Mouse (Mus musculus) neutrophil, adult 59 days (primary cell): ENCODE results near the gene Nlrc3. TPM values are rescaled to one million over a fixed set of nuclear protein-coding genes. Genes with fewer than 3 reads are reported as not detected.

Experiments used
- total RNA-seq, 2 experiments: library from RNA; stranded (reverse); gene quantifications; 1 replicate in 1 of 2; 2 replicates in 1 of 2; pipeline ENCODE4 v1.2.4; 2023

The Nlrc3 gene
- 1 to 10 TPM in 1 of 2 experiments, under 1 TPM in 1; 0.82 to 1.2 TPM for total RNA-seq

DNA sequence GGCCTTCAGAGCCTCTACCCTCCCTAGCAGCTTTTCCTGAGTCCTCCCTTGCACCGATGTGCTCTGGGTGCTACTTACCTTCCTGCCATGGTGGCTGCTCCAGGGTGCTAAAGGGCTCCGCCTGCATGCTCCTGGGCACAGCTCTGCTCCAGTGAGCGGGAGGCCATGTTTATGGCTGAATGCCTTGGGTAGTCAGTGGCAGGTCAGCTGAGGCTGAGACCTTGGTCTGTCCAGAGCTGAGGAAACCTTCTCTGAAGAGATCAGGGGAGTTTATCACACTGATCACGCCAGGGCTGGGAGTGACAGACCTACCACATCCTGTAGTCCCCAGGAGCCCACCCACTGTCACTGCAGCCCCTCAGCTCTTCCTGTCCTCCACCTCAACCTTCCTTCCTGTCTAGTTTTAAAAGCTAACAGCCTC, at the start of gene Nlrc3:
Gene Nlrc3 (minus strand): TSS at position 382 of the 421 bp plus-strand sequence.

GRCm38 (mm10) chr16:4003489-4004398, 27.3 kb upstream of the Nlrc3 start, which contains the start of gene Slx4:
Gene Slx4, minus strand, starts transcription at chr16:4003770.

GRCm38 (mm10) chr16:3908537-3909111, 67.8 kb downstream of the Nlrc3 start, which contains the start of the genes 1700037C18Rik and Cluap1:
Gene 1700037C18Rik, minus strand, starts transcription at chr16:3908689.
Gene Cluap1, plus strand, starts transcription at chr16:3908801.

Other genes with a start within 250 kb of the Nlrc3 start
- 10 to 100 TPM; 28.8 to 43.6 TPM for gene Zfp263, start 232.5 kb downstream of the Nlrc3 start, total RNA-seq
- not detected for gene Olfr15, start 145.8 kb downstream of the Nlrc3 start, total RNA-seq
- under 1 TPM; 0.42 to 0.44 TPM for gene Zfp174, start 129.4 kb downstream of the Nlrc3 start, total RNA-seq
- 100 to 1,000 TPM; 118 to 123 TPM for gene Naa60, start 104.3 kb downstream of the Nlrc3 start, total RNA-seq
- 10 to 100 TPM; 18.8 to 23.0 TPM for gene Zfp597, start 92.1 kb downstream of the Nlrc3 start, total RNA-seq
- gene Gm20695, start 92.0 kb downstream of the Nlrc3 start, total RNA-seq: 1 to 10 TPM; 1.4 to 1.7 TPM
- 1 to 10 TPM; 6.4 to 7.7 TPM for gene 1700037C18Rik, start 67.9 kb downstream of the Nlrc3 start, total RNA-seq
- gene Cluap1, start 67.8 kb downstream of the Nlrc3 start, total RNA-seq: 10 to 100 TPM in 1 of 2 experiments, 1 to 10 TPM in 1; 9.8 to 12.7 TPM
- gene Slx4, start 27.1 kb upstream of the Nlrc3 start, total RNA-seq: 10 to 100 TPM; 21.8 to 26.6 TPM
- gene Dnase1, start 60.3 kb upstream of the Nlrc3 start, total RNA-seq: 1 to 10 TPM in 1 of 2 experiments, not detected in 1; 1.1 TPM
- gene Trap1, start 101.2 kb upstream of the Nlrc3 start, total RNA-seq: 10 to 100 TPM; 25.0 to 26.1 TPM
- gene Crebbp, start 237.4 kb upstream of the Nlrc3 start, total RNA-seq: 10 to 100 TPM; 76.9 to 84.0 TPM